Mouse (Mus musculus) CH12.LX (cell line): Measurements from ENCODE around the gene Sfxn5. TPM values are rescaled to one million over a fixed set of nuclear protein-coding genes. Genes with fewer than 3 reads are reported as not detected.
A peak's percentile ranks its signal among the peaks of the same experiment; 100 is the strongest.

Experiments
- DNase-seq: peaks from one replicate; pipeline ENCODE4 v3.0.0-alpha.2; 2013; ENCODE audit errors: extremely low read depth
- H3K27ac ChIP-seq: 2 replicates; pipeline ENCODE4 v1.5.1; 2012; ENCODE audit warnings: low read depth, mild to moderate bottlenecking, control low read depth, moderate library complexity; ENCODE audit not compliant: insufficient read depth
- H3K27me3 ChIP-seq: replicated peaks from 2 replicates; pipeline ENCODE3; 2012; ENCODE audit warnings: inconsistent platforms
- H3K36me3 ChIP-seq, 2 experiments: replicated peaks in 1 of 2; 2 replicates each; pipeline versions ENCODE3 to v1.6.1; 2012; ENCODE audit warnings: inconsistent platforms in 1 of 2, low read length in 1 of 2, mild to moderate bottlenecking in 1 of 2, mixed read lengths in 1 of 2, moderate library complexity in 1 of 2; ENCODE audit not compliant: control insufficient read depth in 1 of 2, insufficient read depth in 1 of 2
- H3K4me1 ChIP-seq, 2 experiments: 2 replicates each; pipeline ENCODE4 v1.6.1; 2012; ENCODE audit warnings: inconsistent platforms in 1 of 2, moderate library complexity in 1 of 2; ENCODE audit not compliant: insufficient read depth in 2 of 2, control insufficient read depth in 1 of 2
- H3K4me2 ChIP-seq: 2 replicates; pipeline ENCODE4 v1.6.1; 2012; ENCODE audit warnings: low read depth, mild to moderate bottlenecking, control low read depth; ENCODE audit not compliant: poor library complexity, insufficient read depth, severe bottlenecking
- H3K4me3 ChIP-seq, 3 experiments: fragments of 150-350 bp in 1 of 3; sonication (generic) in 1 of 3; replicated peaks in 1 of 3; 2 replicates each; pipeline versions ENCODE3 to v1.5.1; 2011 to 2012; ENCODE audit warnings: low read depth in 2 of 3, low read length in 2 of 3, mild to moderate bottlenecking in 2 of 3, moderate library complexity in 2 of 3, control low read depth in 1 of 3, improper control_type of control experiment in 1 of 3, inconsistent platforms in 1 of 3, mixed read lengths in 1 of 3; ENCODE audit not compliant: poor library complexity in 1 of 3
- H3K79me2 ChIP-seq: replicated peaks from 2 replicates; pipeline ENCODE4 v1.6.1; 2012; ENCODE audit warnings: mild to moderate bottlenecking, moderate library complexity; ENCODE audit not compliant: control insufficient read depth, poor library complexity, insufficient read depth, severe bottlenecking; ENCODE audit errors: extremely low read depth
- H3K9ac ChIP-seq: 2 replicates; pipeline ENCODE4 v1.6.1; 2012; ENCODE audit warnings: low read depth, mild to moderate bottlenecking, control low read depth, moderate library complexity; ENCODE audit not compliant: insufficient read depth
- H3K9me3 ChIP-seq: replicated peaks from 2 replicates; pipeline ENCODE3; 2012; ENCODE audit warnings: low read length, inconsistent platforms, mixed read lengths
- CTCF ChIP-seq, 2 experiments: IDR thresholded peaks in 1 of 2; conservative IDR thresholded peaks in 1 of 2; 2 replicates each; pipeline ENCODE4 v1.5.1; 2011 to 2012; ENCODE audit warnings: low read depth in 2 of 2, low read length in 2 of 2, improper control_type of control experiment in 1 of 2, inconsistent platforms in 1 of 2, mild to moderate bottlenecking in 1 of 2, moderate library complexity in 1 of 2
- HCFC1 ChIP-seq: IDR thresholded peaks from 2 replicates; pipeline ENCODE4 v1.6.1; 2012; ENCODE audit warnings: low read depth, mild to moderate bottlenecking, inconsistent platforms, low read length, improper control_type of control experiment
- JUND ChIP-seq: conservative IDR thresholded peaks from 2 replicates; pipeline ENCODE4 v1.6.1; 2011; ENCODE audit warnings: low read depth, low read length, improper control_type of control experiment
- MAFK ChIP-seq: IDR thresholded peaks from 2 replicates; pipeline ENCODE4 v1.6.1; 2011; ENCODE audit warnings: low read length, improper control_type of control experiment; ENCODE audit not compliant: insufficient replicate concordance
- MEF2A ChIP-seq: IDR thresholded peaks from 2 replicates; pipeline ENCODE4 v1.6.1; 2014; ENCODE audit warnings: low read depth, mild to moderate bottlenecking, inconsistent platforms, low read length, improper control_type of control experiment, borderline replicate concordance
- NELFE ChIP-seq: IDR thresholded peaks from 2 replicates; pipeline ENCODE4 v1.6.1; 2011; ENCODE audit warnings: low read depth, low read length, improper control_type of control experiment
- PAX5 ChIP-seq: IDR thresholded peaks from 2 replicates; pipeline ENCODE4 v1.6.1; 2012; ENCODE audit warnings: low read length, inconsistent platforms, mixed read lengths
- RAD21 ChIP-seq: IDR thresholded peaks from 2 replicates; pipeline ENCODE4 v1.6.1; 2011; ENCODE audit warnings: low read depth, mild to moderate bottlenecking, low read length, improper control_type of control experiment, moderate library complexity
- RCOR1 ChIP-seq: conservative IDR thresholded peaks from 2 replicates; pipeline ENCODE4 v1.6.1; 2012; ENCODE audit warnings: low read depth, mild to moderate bottlenecking, inconsistent platforms, low read length, improper control_type of control experiment
- SMC3 ChIP-seq: IDR thresholded peaks from 2 replicates; pipeline ENCODE4 v1.6.1; 2011; ENCODE audit warnings: low read depth, low read length, improper control_type of control experiment
- TCF12 ChIP-seq: IDR thresholded peaks from 2 replicates; pipeline ENCODE4 v1.6.1; 2014; ENCODE audit warnings: low read depth, mild to moderate bottlenecking, inconsistent platforms, low read length, improper control_type of control experiment
- UBTF ChIP-seq: IDR thresholded peaks from 2 replicates; pipeline ENCODE4 v1.6.1; 2012; ENCODE audit warnings: low read depth, mild to moderate bottlenecking, inconsistent platforms, low read length, improper control_type of control experiment, moderate library complexity
- ZC3H11A ChIP-seq: IDR thresholded peaks from 2 replicates; pipeline ENCODE4 v1.6.1; 2012; ENCODE audit warnings: low read depth, mild to moderate bottlenecking, inconsistent platforms, low read length, improper control_type of control experiment
- dilution Hi-C: fragments of 300-500 bp; cut with MboI; formaldehyde crosslinking; loops from 2 replicates; pipeline ENCODE4 v1.14.3; 2020; ENCODE audit warnings: low sequenced_read_pairs; ENCODE audit not compliant: extremely low pct_unique_long_range_greater_than_20kb, extremely low pct_ligation_motif_present
- in situ Hi-C: fragments of 300-500 bp; cut with MboI; formaldehyde crosslinking; loops from 3 replicates; pipeline ENCODE4 v1.14.3; 2019; ENCODE audit warnings: low sequenced_read_pairs, low pct_ligation_motif_present, low pct_unique_long_range_greater_than_20kb, mixed read lengths
- polyA plus RNA-seq: library from polyadenylated mRNA; unstranded; fragments of >175 nt; gene quantifications from 2 replicates; pipeline ENCODE4 v1.2.1, GENCODE M21; 2012; ENCODE audit warnings: low read depth; ENCODE audit not compliant: insufficient read length
- total RNA-seq, 2 experiments: library from RNA; depleted of rRNA; stranded (reverse); fragments of 300-350 nt in 1 of 2; fragments of >200 nt in 1 of 2; gene quantifications; 2 replicates each; pipeline ENCODE4 v1.2.3; 2012 to 2014

The Sfxn5 gene
- total and polyA plus RNA-seq, 3 experiments, result 0.55 to 0.93 (median 0.66) TPM

- Histone ChIP-seq H3K27ac (no peak overlapping the region), H3K4me3 (no peak overlapping the region), H3K4me2 (no peak overlapping the region), H3K36me3 (no peaks in the 10 kb centered on the region), H3K4me1 (peaks cover 3 to 15% of the 10 kb centered on the region in 2 experiments; a peak in 3 of 4 replicates), H3K9me3 (no peaks in the 10 kb centered on the region), H3K79me2 (no peaks in the 10 kb centered on the region), H3K27me3 (peaks cover 51% of the 10 kb centered on the region), H3K9ac (no peak overlapping the region)
- no peak for DNase-seq
- dilution Hi-C loops, result no loop called here
- in situ Hi-C loops, result loop anchor here (5.0 kb wide), 1 partner anchor 39 kb away; no protein-coding TSS in a partner anchor
- no peak for TF ChIP-seq NELFE
- no peak for TF ChIP-seq TCF12
- no peak for TF ChIP-seq CTCF (conservative IDR thresholded peaks at IDR 0.05 in 1 of 2, IDR thresholded peaks at IDR 0.05 in 1 of 2; ENCODE audit: low read depth in 2 of 2, low read length in 2 of 2)
- no peak for TF ChIP-seq RCOR1
- TF ChIP-seq PAX5, result no peak
- no peak for TF ChIP-seq HCFC1
- TF ChIP-seq MAFK, result no peak
- TF ChIP-seq UBTF, result no peak
These were observed 14.9 kb upstream of the Sfxn5 start for GRCm38 (mm10) chr6:85348133-85348532.

GRCm38 (mm10) chr6:85346028-85346634, 12.9 kb upstream of the Sfxn5 start:
- Histone ChIP-seq H3K79me2 (no peaks in the 10 kb centered on the region), H3K9me3 (no peaks in the 10 kb centered on the region), H3K9ac (no peak overlapping the region), H3K27ac (no peak overlapping the region), H3K4me3 (no peak overlapping the region), H3K27me3 (peaks cover 71% of the 10 kb centered on the region), H3K36me3 (no peaks in the 10 kb centered on the region), H3K4me2 (no peak overlapping the region), H3K4me1 (peaks cover 3 to 15% of the 10 kb centered on the region in 2 experiments; a peak in 3 of 4 replicates)
- dilution Hi-C loops (no loop called here), in situ Hi-C loops (loop anchor here (5.0 kb wide), 1 partner anchor 41 kb away; no protein-coding TSS in a partner anchor)
- peak; percentile 87 for DNase-seq
- TF ChIP-seq ZC3H11A, result peak; percentile 32; the same call in 1 of the 2 replicates
- no peak for TF ChIP-seq PAX5
- no peak for TF ChIP-seq TCF12
- no peak for TF ChIP-seq JUND
- peak; percentile 83 to 96 for TF ChIP-seq CTCF (conservative IDR thresholded peaks at IDR 0.05 in 1 of 2, IDR thresholded peaks at IDR 0.05 in 1 of 2; ENCODE audit: low read depth in 2 of 2, low read length in 2 of 2)
- peak; percentile 92 for TF ChIP-seq RAD21
- TF ChIP-seq SMC3, result peak; percentile 89
- 0 out of 2 replicates have a peak, but pooled peaks have one; percentile 15 for TF ChIP-seq MEF2A
